Mouse (Mus musculus): ENCODE measurements at regions not wholly inside any gene's neighbourhood (a gene's known extent, or its start where the extent isn't known, plus 50 kb on each side); places are given as distances from the start of the nearest gene placed in this dataset.

DNA sequence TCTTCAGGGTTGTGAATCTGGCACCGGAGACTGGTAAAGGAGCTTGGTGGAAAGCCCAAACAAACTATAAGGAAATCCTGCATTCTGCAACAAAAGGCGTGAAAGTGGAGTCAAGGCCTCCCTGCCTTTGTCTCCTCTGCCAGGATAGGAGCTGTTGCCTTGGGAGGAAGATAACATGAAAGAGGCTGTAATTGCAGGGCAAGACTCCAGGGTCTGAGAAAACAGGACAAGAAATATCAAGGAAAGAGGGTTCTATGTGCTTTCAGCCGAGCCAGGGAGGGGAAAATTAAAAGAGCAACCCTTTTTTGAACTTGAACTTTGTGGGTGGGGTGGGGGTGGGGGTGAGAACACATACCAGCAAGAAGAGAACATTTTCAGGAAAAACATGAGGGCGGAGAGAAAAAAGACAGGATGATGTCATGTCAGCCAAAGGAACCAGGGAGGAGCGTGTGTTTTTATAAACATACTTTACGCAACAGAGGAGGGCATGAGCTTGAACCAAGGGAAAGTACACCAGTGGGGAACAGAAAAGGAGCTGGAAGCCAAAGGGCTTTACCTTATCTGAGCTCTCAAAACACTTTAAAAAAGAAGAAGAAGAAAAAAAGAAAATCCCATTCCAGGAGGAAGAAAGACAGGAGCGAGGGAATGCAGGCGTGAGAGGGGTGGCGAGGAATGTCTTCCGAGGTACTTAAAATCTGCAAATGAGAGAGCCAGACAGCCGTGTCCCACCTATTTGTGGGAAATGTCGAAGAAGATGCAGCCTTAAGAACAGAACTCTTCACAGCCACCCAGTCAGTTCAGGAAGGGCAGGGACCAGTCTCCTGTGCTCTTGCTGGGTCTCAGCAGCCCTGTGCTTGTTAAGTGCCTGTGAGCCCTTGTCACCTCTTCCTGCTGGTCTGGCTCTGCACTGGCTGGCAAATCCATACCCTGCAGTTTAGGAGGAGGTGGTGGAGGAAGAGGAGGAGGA lies 66.2 kb upstream of the Irf2bp2 start:
- no peak for DNase-seq (ENCODE audit: low spot score)

DNA sequence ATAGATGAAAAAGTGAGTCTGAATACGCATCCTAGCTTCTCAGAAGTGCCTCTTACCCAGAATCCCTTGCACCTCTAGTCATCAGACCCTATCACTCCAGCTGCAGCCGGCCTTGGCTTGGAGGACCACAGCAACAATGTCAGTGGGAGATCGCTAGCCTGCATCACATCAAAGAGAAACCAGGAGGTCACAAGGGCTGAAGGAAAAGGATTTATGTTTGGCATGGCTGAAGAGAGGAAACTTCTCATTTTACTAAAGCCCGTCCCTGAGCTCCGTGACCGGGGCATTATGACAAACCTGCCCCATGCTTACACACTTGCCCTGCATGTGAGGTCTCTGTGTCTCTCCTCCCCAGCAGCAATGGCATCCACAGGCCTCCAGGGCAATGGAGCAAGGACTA lies 63.8 kb upstream of the Irf2bp2 start:
- no peak for DNase-seq (ENCODE audit: low spot score)

DNA sequence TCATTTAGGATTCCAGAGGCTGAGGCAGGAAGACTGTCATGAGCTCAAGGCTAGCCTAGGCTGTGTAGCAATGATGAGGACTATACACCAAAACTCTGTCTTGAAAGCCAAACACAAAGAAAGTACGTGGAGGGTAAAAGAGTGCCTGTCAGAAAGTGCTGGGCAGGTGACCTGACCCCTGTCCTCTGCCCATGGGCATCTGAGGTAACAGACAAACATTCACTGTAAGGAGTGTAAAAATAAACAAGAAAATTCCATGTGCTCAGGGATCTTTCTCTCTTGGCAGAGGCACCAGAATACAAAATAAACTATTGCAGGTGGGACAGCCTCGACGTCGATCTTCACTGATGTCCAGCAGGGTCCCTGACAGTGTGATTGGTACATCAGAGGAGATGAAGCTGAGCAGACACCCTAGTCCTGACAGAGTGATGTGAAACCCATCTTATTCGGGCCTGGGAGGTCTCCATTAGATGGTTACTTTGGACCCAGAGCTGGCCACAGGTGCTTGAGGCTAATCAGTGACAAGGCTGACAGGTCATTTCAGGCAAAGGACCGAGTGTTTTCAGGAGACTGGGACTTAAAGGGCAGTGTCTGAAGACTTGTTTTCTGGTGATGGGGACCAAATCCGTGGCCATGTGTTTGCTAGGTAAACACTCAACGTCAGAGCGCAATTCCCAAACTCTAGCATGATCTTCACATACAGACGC lies 62.9 kb upstream of the Irf2bp2 start:
- DNase-seq (ENCODE audit: low spot score), result no peak

DNA sequence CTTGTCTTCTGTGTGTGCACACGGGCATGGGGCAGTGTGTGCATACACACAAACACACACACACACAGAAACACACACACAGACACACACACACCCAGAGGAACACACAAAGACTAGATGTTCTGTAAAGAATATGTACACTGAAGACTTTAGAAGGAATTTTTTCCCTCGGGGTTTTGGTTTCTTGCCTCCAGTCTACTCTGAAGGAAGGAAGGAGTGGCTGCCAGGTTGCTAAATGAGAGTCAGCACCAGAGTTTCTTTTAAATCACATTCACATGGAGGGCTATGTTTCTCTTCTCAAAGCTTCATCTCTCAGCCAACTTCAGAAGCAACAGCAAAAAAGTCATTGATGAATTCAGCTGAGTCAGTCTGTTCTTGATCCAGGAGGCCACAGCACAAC lies 61.8 kb upstream of the Irf2bp2 start:
- DNase-seq (ENCODE audit: low spot score), result no peak

DNA sequence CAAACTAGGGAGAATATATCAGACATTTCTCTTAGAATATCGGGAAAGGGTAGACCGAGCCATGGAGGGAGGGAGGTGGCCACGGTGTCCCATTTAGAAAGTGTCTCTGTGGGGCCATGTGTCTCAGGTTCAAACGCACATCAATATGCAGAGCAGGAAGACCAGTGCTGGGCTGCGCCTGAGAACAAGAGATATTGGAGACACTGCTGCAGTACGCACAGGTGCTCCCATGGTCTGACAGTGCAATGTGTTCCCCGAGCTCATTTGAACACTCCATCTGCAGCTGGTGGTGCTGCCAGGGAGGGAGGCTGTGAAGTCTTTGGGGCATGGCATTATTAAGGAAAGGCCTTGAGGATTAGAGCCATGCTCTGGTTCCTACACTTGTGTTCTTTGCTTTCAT lies 60.6 kb upstream of the Irf2bp2 start:
- DNase-seq (ENCODE audit: low spot score), result no peak

DNA sequence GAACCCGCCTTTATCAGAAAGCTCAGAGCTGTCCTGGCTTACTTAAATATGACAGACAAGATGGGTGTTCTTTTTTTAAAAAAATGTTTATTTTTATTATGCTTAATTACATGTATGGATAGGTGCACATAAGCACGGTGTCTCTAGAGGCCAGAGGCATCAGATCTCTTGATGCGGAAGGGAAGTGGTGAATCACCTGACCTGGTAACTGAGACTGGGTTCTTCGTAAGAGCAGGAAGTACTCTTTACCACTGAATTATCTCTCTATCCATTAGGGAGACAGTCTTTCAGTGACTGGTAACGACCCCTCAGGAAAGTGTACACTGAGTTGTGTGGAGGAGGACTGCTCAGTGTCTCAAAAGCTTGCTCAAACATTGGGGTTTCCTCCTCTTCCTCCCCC lies 58.4 kb upstream of the Irf2bp2 start:
- DNase-seq (ENCODE audit: low spot score), result no peak

DNA sequence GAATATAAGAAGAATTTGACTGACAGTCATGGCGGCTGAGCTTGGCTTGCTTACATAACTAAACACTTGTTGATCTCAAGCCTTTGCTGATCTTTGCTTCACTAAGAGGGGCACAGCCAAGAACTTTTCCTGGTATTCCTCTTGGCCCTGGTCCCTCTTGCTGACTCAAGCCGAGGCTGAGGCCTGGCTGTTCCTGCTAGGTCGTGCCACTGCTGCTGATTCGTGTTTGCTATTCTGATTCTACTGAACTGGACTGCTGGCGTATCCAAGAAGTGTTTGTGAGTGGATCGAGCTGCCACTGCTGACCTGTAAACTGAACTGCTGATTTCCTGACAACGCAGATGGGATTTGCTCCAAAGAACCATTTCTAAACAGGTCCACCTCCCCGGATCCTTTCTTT lies 57.2 kb upstream of the Irf2bp2 start:
- DNase-seq (ENCODE audit: low spot score), result no peak

DNA sequence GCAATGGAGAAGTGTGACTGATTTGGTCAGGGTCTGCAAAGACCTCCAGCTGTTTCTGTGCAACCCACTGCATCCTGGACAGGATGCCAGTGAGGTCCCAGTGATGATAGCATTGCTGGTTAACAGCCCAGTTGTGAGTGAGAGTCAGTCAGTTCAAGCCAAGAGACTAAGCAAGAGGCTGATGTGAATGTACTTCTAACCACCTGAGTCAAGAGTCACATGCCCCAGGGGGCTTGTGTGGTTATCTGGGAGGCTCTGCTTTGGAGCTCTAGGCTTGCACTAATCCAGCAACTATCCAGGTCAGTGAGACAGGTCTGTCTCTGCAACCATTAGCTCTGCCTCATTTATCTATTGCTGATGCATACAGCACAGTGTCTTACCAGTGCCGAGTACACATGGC lies 55.5 kb upstream of the Irf2bp2 start:
- DNase-seq (ENCODE audit: low spot score), result no peak

DNA sequence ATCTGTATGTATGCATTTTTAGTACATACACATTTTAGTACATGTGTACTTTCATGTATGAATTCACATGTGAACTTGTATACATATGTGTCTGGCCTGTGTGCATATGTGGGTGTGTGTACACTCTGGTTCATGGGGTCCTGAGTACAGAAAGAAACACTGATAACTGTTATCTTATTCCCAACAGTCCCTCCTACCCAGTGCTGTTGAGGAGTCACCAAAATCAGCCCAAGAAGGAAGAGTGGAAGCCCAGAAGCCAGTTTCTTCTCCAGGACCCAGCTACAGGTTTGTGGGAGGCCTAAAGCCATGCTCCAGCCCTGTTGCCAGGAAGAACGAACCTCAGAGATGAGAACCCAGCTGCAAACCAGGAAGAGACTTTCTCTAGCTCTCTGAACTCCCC lies 53.6 kb upstream of the Irf2bp2 start:
- DNase-seq (ENCODE audit: low spot score), result no peak

DNA sequence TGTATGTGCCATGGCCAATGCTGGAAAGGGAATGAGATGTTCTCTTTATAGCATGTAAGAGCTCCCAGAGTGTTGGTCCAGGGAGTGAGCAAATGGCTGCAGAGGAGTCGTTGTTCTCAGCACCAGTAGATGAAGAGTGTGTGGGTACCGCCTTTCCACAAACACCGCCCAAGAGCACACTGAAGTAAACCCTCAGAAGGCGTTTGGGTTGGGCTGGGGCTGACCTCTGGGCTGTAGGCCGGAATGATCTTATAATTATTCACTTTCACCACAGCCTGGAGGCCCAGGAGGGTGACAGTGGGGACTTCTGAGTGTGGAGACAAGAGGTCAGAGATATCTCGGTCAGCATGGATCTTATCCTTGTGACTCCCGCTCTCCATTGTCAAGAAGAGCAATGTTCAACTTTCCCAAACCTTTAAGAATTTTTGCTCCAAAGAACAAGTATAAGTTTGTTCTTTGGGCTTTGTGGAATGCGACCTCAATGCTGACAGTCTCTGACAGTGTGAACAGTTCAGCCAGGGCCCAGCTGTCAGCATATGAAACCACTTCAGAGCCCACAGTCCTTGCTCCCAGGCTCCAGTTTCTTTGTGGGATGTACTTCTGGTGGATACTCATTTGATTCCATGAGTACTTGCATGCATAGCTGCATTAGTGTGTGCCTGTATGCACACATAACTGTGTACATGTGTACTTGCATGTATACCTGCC lies 53.0 kb upstream of the Irf2bp2 start:
- no peak for DNase-seq (ENCODE audit: low spot score)

DNA sequence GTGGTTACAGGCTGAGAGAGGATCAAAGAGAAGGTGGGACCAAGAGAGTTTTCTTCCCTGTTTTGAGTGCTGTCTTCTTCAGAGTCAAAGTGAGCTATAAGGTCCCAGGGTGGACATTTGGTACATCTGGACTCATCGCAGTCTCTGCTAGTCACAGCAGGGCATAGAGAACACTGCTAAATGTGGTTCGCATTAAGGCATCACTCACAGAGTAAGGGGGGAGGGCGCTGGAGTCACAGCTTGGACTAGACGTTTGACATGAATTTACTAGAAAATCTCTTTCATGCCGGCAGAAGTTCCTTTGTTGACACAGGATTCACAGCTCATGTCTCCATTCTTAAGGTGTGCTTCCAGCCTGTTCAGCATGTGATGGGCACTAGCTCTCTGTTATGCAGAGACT lies 50.4 kb upstream of the Irf2bp2 start:
- DNase-seq (ENCODE audit: low spot score), result no peak
